Mouse (Mus musculus): ENCODE results near the gene Clca3a2. TPM values are rescaled to one million over a fixed set of nuclear protein-coding genes. Genes with fewer than 3 reads are reported as not detected.
"Not testable (repeated sequence)": the region's sequence is repeated elsewhere in the genome, so short reads cannot be mapped to it uniquely, and the experiment has no call there.

Clca3a2 gene
- polyA plus RNA-seq, 1 experiment: 24.4 TPM

GRCm38 (mm10) chr3:144747706-144748105, 71.6 kb downstream of the Clca3a2 start:
- DNase-seq (ENCODE audit: low read depth): not testable (repeated sequence)

Other genes starting within 250 kb of the Clca3a2 start
- 7.5 and 8.5 TPM in 2 replicates for gene Hs2st1, start 249.3 kb downstream of the Clca3a2 start, polyA plus RNA-seq (2012; rRNA removed)
- 180 and 192 TPM in 2 replicates for gene Selenof, start 249.2 kb downstream of the Clca3a2 start, polyA plus RNA-seq (2012; rRNA removed)
- 39.5 and 43.7 TPM in 2 replicates for gene Sh3glb1, start 99.2 kb downstream of the Clca3a2 start, polyA plus RNA-seq (2012; rRNA removed)
- gene Clca3a1, start 58.5 kb downstream of the Clca3a2 start, polyA plus RNA-seq (2012; rRNA removed): 3.2 and 4.6 TPM in 2 replicates
- gene Clca3b, start 29.9 kb upstream of the Clca3a2 start, polyA plus RNA-seq (2012; rRNA removed): not detected in 2 replicates
- 0.03 and 0.06 TPM in 2 replicates for gene Clca4b, start 113.0 kb upstream of the Clca3a2 start, polyA plus RNA-seq (2012; rRNA removed)
- gene Clca4a, start 155.6 kb upstream of the Clca3a2 start, polyA plus RNA-seq (2012; rRNA removed): not detected in 2 replicates
- 0.07 TPM in 1 of 2 replicates, not detected in the other for gene Clca1, start 213.3 kb upstream of the Clca3a2 start, polyA plus RNA-seq (2012; rRNA removed)

Data from gonadal fat pad, adult 2 months (tissue).